ENCODE assay signal across 20 mouse cellular contexts in genomic region chr17:24213186-24213585, GRCm38 (mm10). TPM values are rescaled to one million over a fixed set of nuclear protein-coding genes. Genes with fewer than 3 reads are reported as not detected.
A peak's percentile ranks its signal among the peaks of the same experiment; 100 is the strongest.
DNase-seq lines count a peak whose midpoint lies in the region; ATAC-seq and TF ChIP-seq lines count a peak whose summit lies in the region.
"Had no signal": no experiment of that assay in that cellular context is flagged by ENCODE, and none has a peak within 500 bp of the region (broad histone marks: within the 10 kb centered on the region; RNA-seq: fewer than 3 reads in every experiment).

No protein-coding gene starts in this region.

- H3K4me3 ChIP-seq in lung, embryonic 14.5 days (ENCODE audit: low read depth, low read length) = no peak overlapping the region
- no peak overlapping the region for H3K4me3 ChIP-seq in lung, adult 2 months (replicated peaks; ENCODE audit: extremely low read depth, low read depth, low read length)
- H3K4me3 ChIP-seq in lung, embryonic 15.5 days = no peak overlapping the region
- H3K4me3 ChIP-seq in stomach, embryonic 14.5 days (ENCODE audit: low read depth, low read length) = no peak overlapping the region
- no peak overlapping the region for H3K4me3 ChIP-seq in hindbrain, embryonic 12.5 days
- H3K4me3 ChIP-seq: gastrocnemius, adult 2 months; myocyte had no signal

- no peak for TF ChIP-seq POLR2A in lung, adult 2 months (IDR thresholded peaks at IDR 0.05; ENCODE audit: borderline replicate concordance, extremely low read depth, low read depth, low read length)

- H3K27me3 ChIP-seq in lung, embryonic 14.5 days (ENCODE audit: insufficient read depth, low read length) = peaks cover 6% of the 10 kb centered on the region; the same call in 1 of the 2 replicates
- 0 out of 2 replicates have a peak, but pooled peaks cover 6% of the 10 kb centered on the region for H3K27me3 ChIP-seq in lung, embryonic 15.5 days
- no peaks in the 10 kb centered on the region for H3K27me3 ChIP-seq in stomach, embryonic 14.5 days (ENCODE audit: control insufficient read depth, insufficient read depth, low read length)
- peaks cover 13% of the 10 kb centered on the region for H3K27me3 ChIP-seq in hindbrain, embryonic 12.5 days

- DNase-seq in lung, embryonic 14.5 days = peak; percentile 46
- no peak for DNase-seq in lung, adult 2 months
- DNase-seq in fat pad, adult 2 months (ENCODE audit: extremely low read depth, low read depth, low spot score) = peak; percentile 95
- DNase-seq in thymus, adult 18-20 months = no peak
- DNase-seq in heart, adult 18-20 months = no peak
- DNase-seq: cerebellum, adult 9-11 months; embryo, embryonic 11 days; forebrain, postnatal 0 days; gastrocnemius, adult 2 months; heart, adult 11 months; liver; right cerebral cortex, postnatal 4 days had no signal

- H3K4me1 ChIP-seq in lung, embryonic 14.5 days (ENCODE audit: insufficient read depth) = peaks cover 33% of the 10 kb centered on the region
- H3K4me1 ChIP-seq in lung, adult 2 months (ENCODE audit: control insufficient read depth, insufficient read depth, low read length) = peaks cover 13% of the 10 kb centered on the region
- peaks cover 40% of the 10 kb centered on the region for H3K4me1 ChIP-seq in lung, embryonic 15.5 days
- peaks cover 38% of the 10 kb centered on the region for H3K4me1 ChIP-seq in stomach, embryonic 14.5 days (ENCODE audit: control insufficient read depth, insufficient read depth, low read length)
- peaks cover 43% of the 10 kb centered on the region for H3K4me1 ChIP-seq in hindbrain, embryonic 12.5 days

- no peak for ATAC-seq in lung, embryonic 14.5 days (ENCODE audit: insufficient read depth)
- no peak for ATAC-seq in lung, embryonic 15.5 days (ENCODE audit: borderline replicate concordance, extremely low read depth, low FRiP score, low TSS enrichment)
- ATAC-seq in stomach, embryonic 14.5 days (ENCODE audit: insufficient number of reproducible peaks, insufficient read depth, low FRiP score, low read depth) = no peak
- no peak for ATAC-seq in hindbrain, embryonic 12.5 days (ENCODE audit: low FRiP score)
- ATAC-seq: forebrain, postnatal 0 days; midbrain, embryonic 13.5 days had no signal

- no peak overlapping the region for H3K9ac ChIP-seq in lung, embryonic 14.5 days
- H3K9ac ChIP-seq in lung, embryonic 15.5 days = no peak overlapping the region
- H3K9ac ChIP-seq in stomach, embryonic 14.5 days (replicated peaks; ENCODE audit: low read depth, low read length) = no peak overlapping the region
- no peak overlapping the region for H3K9ac ChIP-seq in hindbrain, embryonic 12.5 days
- H3K9ac ChIP-seq: forebrain, postnatal 0 days; heart, embryonic 15.5 days; midbrain, embryonic 13.5 days; neural tube, embryonic 15.5 days had no signal

- peaks cover 31% of the 10 kb centered on the region for H3K36me3 ChIP-seq in lung, embryonic 14.5 days (ENCODE audit: insufficient read depth)
- peaks cover 20% of the 10 kb centered on the region for H3K36me3 ChIP-seq in lung, embryonic 15.5 days
- peaks cover 16% of the 10 kb centered on the region; the same call in 1 of the 2 replicates for H3K36me3 ChIP-seq in stomach, embryonic 14.5 days (ENCODE audit: control insufficient read depth, insufficient read depth, low read length)
- peaks cover 32% of the 10 kb centered on the region for H3K36me3 ChIP-seq in hindbrain, embryonic 12.5 days

- H3K27ac ChIP-seq in lung, embryonic 14.5 days (ENCODE audit: low read depth) = peak overlapping the region; percentile 18; the same call in 1 of the 2 replicates
- H3K27ac ChIP-seq in lung, embryonic 15.5 days = 0 out of 2 replicates have a peak overlapping the region, but pooled peaks have one; percentile 1
- H3K27ac ChIP-seq in stomach, embryonic 14.5 days (ENCODE audit: low read length) = peak overlapping the region; percentile 94
- no peak overlapping the region for H3K27ac ChIP-seq in hindbrain, embryonic 12.5 days
- H3K27ac ChIP-seq: gastrocnemius, adult 2 months; heart, embryonic 15.5 days; kidney, postnatal 0 days; midbrain, embryonic 13.5 days; neural tube, embryonic 15.5 days had no signal

- H3K4me2 ChIP-seq in lung, embryonic 14.5 days = no peak overlapping the region; the same call in 1 of the 2 replicates
- no peak overlapping the region for H3K4me2 ChIP-seq in lung, embryonic 15.5 days
- no peak overlapping the region for H3K4me2 ChIP-seq in stomach, embryonic 14.5 days (replicated peaks; ENCODE audit: low read depth, low read length)
- H3K4me2 ChIP-seq in hindbrain, embryonic 12.5 days (replicated peaks) = no peak overlapping the region
- H3K4me2 ChIP-seq: heart, embryonic 15.5 days had no signal

- WGBS in lung, embryonic 14.5 days = 57% methylated on average over 6 of the region's 6 CpGs
- 44% methylated on average over 6 of the region's 6 CpGs for WGBS in lung, adult 2 months
- WGBS in lung, embryonic 15.5 days = 53% methylated on average over 6 of the region's 6 CpGs
- WGBS in stomach, embryonic 14.5 days = 46% methylated on average over 6 of the region's 6 CpGs
- WGBS in hindbrain, embryonic 12.5 days = 81% methylated on average over 6 of the region's 6 CpGs

- no peaks in the 10 kb centered on the region for H3K9me3 ChIP-seq in lung, embryonic 14.5 days (ENCODE audit: low read depth, low read length)
- H3K9me3 ChIP-seq in lung, embryonic 15.5 days = no peaks in the 10 kb centered on the region
- H3K9me3 ChIP-seq in stomach, embryonic 14.5 days (ENCODE audit: control insufficient read depth, low read depth, low read length) = no peaks in the 10 kb centered on the region
- no peaks in the 10 kb centered on the region for H3K9me3 ChIP-seq in hindbrain, embryonic 12.5 days (replicated peaks)
- H3K9me3 ChIP-seq: heart, embryonic 15.5 days; midbrain, embryonic 13.5 days; neural tube, embryonic 15.5 days had no signal

- TF ChIP-seq CTCF in lung, embryonic 14.5 days (IDR thresholded peaks at IDR 0.05; ENCODE audit: low read depth) = no peak
- no peak for TF ChIP-seq CTCF in lung, adult 2 months (IDR thresholded peaks at IDR 0.05; ENCODE audit: insufficient read depth, low read length)

RNA-seq across cellular contexts. Expression of gene Ntn3, which starts 3.9 kb away (rescaled TPM):
- 8.2 and 10.3 TPM in 2 replicates for polyA plus RNA-seq in lung, embryonic 14.5 days (2014; fragmentation: Nextera tagmentation; extraction: Ambion mirVana)
- polyA plus RNA-seq in lung, adult 2 months (2012; rRNA removed) = 8.2 and 10.4 TPM in 2 replicates
- 6.1 and 6.7 TPM in 2 replicates for polyA plus RNA-seq in lung, embryonic 15.5 days (2015; fragmentation: Nextera tagmentation; extraction: Ambion mirVana)
- polyA plus RNA-seq in stomach, embryonic 14.5 days (2014; fragmentation: Nextera tagmentation; extraction: Ambion mirVana) = 10.2 and 10.4 TPM in 2 replicates
- polyA plus RNA-seq in hindbrain, embryonic 12.5 days (2016; fragmentation: Nextera tagmentation; extraction: Ambion mirVana) = 10.9 and 12.1 TPM in 2 replicates
- under 1 TPM; 0.67 to 0.72 TPM for total RNA-seq in heart, adult 18-20 months (2021)

RNA-seq across cellular contexts. Expression of gene Tedc2, which starts 7.5 kb away (rescaled TPM):
- polyA plus RNA-seq in lung, embryonic 14.5 days (2014; fragmentation: Nextera tagmentation; extraction: Ambion mirVana) = 14.5 and 15.2 TPM in 2 replicates
- 7.7 and 12.7 TPM in 2 replicates for polyA plus RNA-seq in lung, adult 2 months (2012; rRNA removed)
- polyA plus RNA-seq in lung, embryonic 15.5 days (2015; fragmentation: Nextera tagmentation; extraction: Ambion mirVana) = 11.5 and 12.4 TPM in 2 replicates
- polyA plus RNA-seq in stomach, embryonic 14.5 days (2014; fragmentation: Nextera tagmentation; extraction: Ambion mirVana) = 11.9 and 12.3 TPM in 2 replicates
- 14.8 and 15.6 TPM in 2 replicates for polyA plus RNA-seq in hindbrain, embryonic 12.5 days (2016; fragmentation: Nextera tagmentation; extraction: Ambion mirVana)
- 1 to 10 TPM; 1.9 to 3.0 TPM for total RNA-seq in heart, adult 18-20 months (2021)

RNA-seq across cellular contexts. Expression of gene Tbc1d24, which starts 7.8 kb away (rescaled TPM):
- 6.4 and 7.0 TPM in 2 replicates for polyA plus RNA-seq in lung, embryonic 14.5 days (2014; fragmentation: Nextera tagmentation; extraction: Ambion mirVana)
- 13.9 and 30.2 TPM in 2 replicates for polyA plus RNA-seq in lung, adult 2 months (2012; rRNA removed)
- 4.7 and 5.4 TPM in 2 replicates for polyA plus RNA-seq in lung, embryonic 15.5 days (2015; fragmentation: Nextera tagmentation; extraction: Ambion mirVana)
- 6.3 and 8.3 TPM in 2 replicates for polyA plus RNA-seq in stomach, embryonic 14.5 days (2014; fragmentation: Nextera tagmentation; extraction: Ambion mirVana)
- polyA plus RNA-seq in hindbrain, embryonic 12.5 days (2016; fragmentation: Nextera tagmentation; extraction: Ambion mirVana) = 13.5 and 17.0 TPM in 2 replicates
- total RNA-seq in heart, adult 18-20 months (2021) = 10 to 100 TPM; 12.3 to 14.4 TPM

RNA-seq across cellular contexts. Expression of gene Ccnf, which starts 38.1 kb away (rescaled TPM):
- polyA plus RNA-seq in lung, embryonic 14.5 days (2014; fragmentation: Nextera tagmentation; extraction: Ambion mirVana) = 79.3 and 81.1 TPM in 2 replicates
- 1.3 and 2.9 TPM in 2 replicates for polyA plus RNA-seq in lung, adult 2 months (2012; rRNA removed)
- polyA plus RNA-seq in lung, embryonic 15.5 days (2015; fragmentation: Nextera tagmentation; extraction: Ambion mirVana) = 71.7 and 77.0 TPM in 2 replicates
- 57.6 and 67.1 TPM in 2 replicates for polyA plus RNA-seq in stomach, embryonic 14.5 days (2014; fragmentation: Nextera tagmentation; extraction: Ambion mirVana)
- polyA plus RNA-seq in hindbrain, embryonic 12.5 days (2016; fragmentation: Nextera tagmentation; extraction: Ambion mirVana) = 49.2 and 53.3 TPM in 2 replicates
- under 1 TPM; 0.62 to 0.65 TPM for total RNA-seq in heart, adult 18-20 months (2021)

RNA-seq across cellular contexts. Expression of gene Atp6v0c, which starts 43.7 kb away (rescaled TPM):
- polyA plus RNA-seq in lung, embryonic 14.5 days (2014; fragmentation: Nextera tagmentation; extraction: Ambion mirVana) = 450 and 473 TPM in 2 replicates
- 880 and 1,077 TPM in 2 replicates for polyA plus RNA-seq in lung, adult 2 months (2012; rRNA removed)
- 447 and 455 TPM in 2 replicates for polyA plus RNA-seq in lung, embryonic 15.5 days (2015; fragmentation: Nextera tagmentation; extraction: Ambion mirVana)
- polyA plus RNA-seq in stomach, embryonic 14.5 days (2014; fragmentation: Nextera tagmentation; extraction: Ambion mirVana) = 506 and 549 TPM in 2 replicates
- 558 and 595 TPM in 2 replicates for polyA plus RNA-seq in hindbrain, embryonic 12.5 days (2016; fragmentation: Nextera tagmentation; extraction: Ambion mirVana)
- total RNA-seq in heart, adult 18-20 months (2021) = 100 to 1,000 TPM; 241 to 255 TPM

Comparison
In these comparisons a context has a peak if more than half of its experiments do, and no peak if none do; other contexts are left out.
1. DNase-seq: peak in lung, embryonic 14.5 days (single experiment) and fat pad, adult 2 months (single experiment); none in lung, adult 2 months (single experiment), thymus, adult 18-20 months (0 of 2) and heart, adult 18-20 months (0 of 2).